In genomic region chr6:146331017-146331669, GRCm38 (mm10) we compare ENCODE assay signal across 10 mouse cellular contexts.
DNase-seq lines count a peak whose midpoint lies in the region; ATAC-seq lines count a peak whose summit lies in the region.
"Had no signal": no experiment of that assay in that cellular context is flagged by ENCODE, and none has a peak within 500 bp of the region (broad histone marks: within the 10 kb centered on the region; RNA-seq: fewer than 3 reads in every experiment).

No protein-coding gene starts in this region.

- no peaks in the 10 kb centered on the region for H3K36me3 ChIP-seq in midbrain, embryonic 10.5 days
- H3K36me3 ChIP-seq: limb, embryonic 10.5 days; neural tube, embryonic 13.5 days had no signal

- peaks cover 10% of the 10 kb centered on the region for H3K4me1 ChIP-seq in midbrain, embryonic 10.5 days
- H3K4me1 ChIP-seq: neural tube, embryonic 13.5 days had no signal

- no peak overlapping the region for H3K4me3 ChIP-seq in midbrain, embryonic 10.5 days
- H3K4me3 ChIP-seq: limb, embryonic 10.5 days; neural tube, embryonic 13.5 days had no signal

- H3K27ac ChIP-seq in midbrain, embryonic 10.5 days (replicated peaks) = no peak overlapping the region
- H3K27ac ChIP-seq: limb, embryonic 10.5 days; neural tube, embryonic 13.5 days had no signal

- DNase-seq in cerebellum, adult 8-10 months = no peak
- peak; percentile 4 for DNase-seq in layer of hippocampus, adult 9-10 months (ENCODE audit: low spot score)
- DNase-seq in layer of hippocampus, adult 11-12 months (ENCODE audit: low spot score) = no peak
- DNase-seq in adrenal gland, postnatal 36 days = peak; percentile 79 to 84
- peak; percentile 61 to 79 for DNase-seq in kidney, postnatal 25 days
- DNase-seq in midbrain, embryonic 10.5 days (ENCODE audit: low spot score) = no peak
- DNase-seq in yolk sac, embryonic 10.5 days (ENCODE audit: low spot score) = no peak

- 0 out of 2 replicates have a peak, but pooled peaks have one; percentile 28 for ATAC-seq in cerebellum, adult (ENCODE audit: insufficient number of reproducible peaks, low FRiP score, low TSS enrichment)

- WGBS in midbrain, embryonic 10.5 days = 77% methylated on average over 6 of the region's 6 CpGs

- no peaks in the 10 kb centered on the region for H3K9me3 ChIP-seq in midbrain, embryonic 10.5 days (replicated peaks)
- H3K9me3 ChIP-seq: limb, embryonic 10.5 days; neural tube, embryonic 13.5 days had no signal

- H3K27me3 ChIP-seq in midbrain, embryonic 10.5 days (ENCODE audit: low read depth, poor library complexity, severe bottlenecking) = no peaks in the 10 kb centered on the region
- H3K27me3 ChIP-seq: neural tube, embryonic 13.5 days had no signal

Comparison
In these comparisons a context has a peak if more than half of its experiments do, and no peak if none do; other contexts are left out.
1. DNase-seq: peak in layer of hippocampus, adult 9-10 months (single experiment), adrenal gland, postnatal 36 days (2 of 2) and kidney, postnatal 25 days (2 of 2); none in cerebellum, adult 8-10 months (single experiment), layer of hippocampus, adult 11-12 months (single experiment), midbrain, embryonic 10.5 days (single experiment) and yolk sac, embryonic 10.5 days (single experiment).